Mouse (Mus musculus): ENCODE results near the gene Erc1.

The Erc1 gene

GRCm38 (mm10) chr6:119521931-119522391 is 326.0 kb downstream of the Erc1 start:
- in situ Hi-C loops (cut with MboI, MseI): no loop called here

GRCm38 (mm10) chr6:119521482-119521900 is 326.5 kb downstream of the Erc1 start:
- in situ Hi-C loops (cut with MboI, MseI): no loop called here

Data from T-helper 17 cell (primary cell).